In genomic region chr1:179743593-179744193, GRCm38 (mm10) we compare ENCODE assay signal across 1 mouse cellular context.
TF ChIP-seq lines count a peak whose summit lies in the region.

No protein-coding gene starts in this region.

TF ChIP-seq in CH12.LX, 34 proteins besides CTCF, POLR2A, EP300 and RAD21 (continued from another document):
- TF ChIP-seq E2F4 (IDR thresholded peaks at IDR 0.05; ENCODE audit: insufficient replicate concordance, low read depth, low read length), result no peak
